Mouse (Mus musculus) v-Abl transformed pro-B cells (cell line): Measurements from ENCODE around the gene Gse1.

Experiments
- in situ Hi-C, 2 experiments: fragments of 400-800 bp; cut with MboI; formaldehyde crosslinking; loops; one replicate each; pipeline ENCODE4 v1.15.1; 2025; ENCODE audit not compliant: unreplicated experiment in 2 of 2

The Gse1 gene

DNA sequence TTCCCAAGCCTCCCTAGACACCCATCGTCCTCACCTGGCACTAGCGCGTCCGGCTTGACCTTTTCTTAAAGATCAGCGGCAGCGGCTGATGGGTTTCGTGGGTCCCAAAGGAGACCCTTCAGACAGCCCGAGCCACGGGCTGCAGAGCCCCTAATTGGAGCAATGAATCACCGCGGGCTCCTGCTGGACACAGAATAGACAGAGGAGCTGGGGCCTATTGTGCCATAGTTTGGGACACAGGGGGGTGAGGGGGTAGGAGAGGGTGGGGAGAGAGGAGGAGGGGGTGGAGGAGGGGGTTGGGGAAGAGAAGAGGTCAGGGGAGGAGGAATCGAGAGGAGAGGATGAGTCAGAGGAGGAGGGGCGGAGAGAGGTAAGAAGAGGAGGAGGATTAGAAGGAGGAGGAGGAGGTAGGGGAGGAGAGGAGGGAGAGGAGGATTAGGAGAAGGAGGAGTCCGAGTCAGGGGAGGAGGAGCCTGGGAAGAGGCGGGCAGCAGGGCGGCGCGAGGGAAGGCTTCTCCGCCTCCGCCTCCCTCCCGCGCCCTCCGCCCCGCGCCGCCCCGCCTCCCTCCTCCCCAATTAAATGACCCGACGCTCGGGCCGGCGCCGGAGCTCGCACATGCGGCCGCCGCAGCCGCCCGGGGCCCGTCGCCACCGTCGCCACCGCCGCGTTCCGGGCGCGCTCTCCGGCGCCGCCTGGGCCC is at the start of gene Gse1:
Gse1 (plus strand) TSS at position 566 of the 701 bp plus-strand sequence.
- in situ Hi-C loops: no loop called here

DNA sequence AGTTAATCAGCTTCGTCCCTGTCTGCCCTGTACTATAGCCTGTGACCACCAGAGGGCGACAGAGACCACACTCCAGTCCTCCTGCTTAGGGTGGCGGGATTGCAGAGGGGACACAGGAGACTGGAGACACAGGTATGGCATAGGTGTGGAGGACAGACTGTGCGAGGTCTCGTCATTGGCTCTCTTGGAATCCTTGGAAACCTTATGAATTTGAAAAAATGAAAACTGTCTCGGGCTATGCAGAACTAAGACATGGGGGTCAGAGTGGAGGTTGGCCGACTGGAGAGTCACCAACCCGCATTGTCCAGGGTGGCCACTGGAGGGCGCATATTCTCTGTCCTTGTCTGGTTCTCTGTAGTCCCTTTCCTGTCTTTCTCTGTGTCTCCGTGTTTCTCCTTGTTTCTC is 49.2 kb upstream of the Gse1 start:
- in situ Hi-C loops: loop anchor here in 1 of 2 experiments (10.0 kb wide), 1 partner anchor 234 kb away; no protein-coding TSS in a partner anchor

DNA sequence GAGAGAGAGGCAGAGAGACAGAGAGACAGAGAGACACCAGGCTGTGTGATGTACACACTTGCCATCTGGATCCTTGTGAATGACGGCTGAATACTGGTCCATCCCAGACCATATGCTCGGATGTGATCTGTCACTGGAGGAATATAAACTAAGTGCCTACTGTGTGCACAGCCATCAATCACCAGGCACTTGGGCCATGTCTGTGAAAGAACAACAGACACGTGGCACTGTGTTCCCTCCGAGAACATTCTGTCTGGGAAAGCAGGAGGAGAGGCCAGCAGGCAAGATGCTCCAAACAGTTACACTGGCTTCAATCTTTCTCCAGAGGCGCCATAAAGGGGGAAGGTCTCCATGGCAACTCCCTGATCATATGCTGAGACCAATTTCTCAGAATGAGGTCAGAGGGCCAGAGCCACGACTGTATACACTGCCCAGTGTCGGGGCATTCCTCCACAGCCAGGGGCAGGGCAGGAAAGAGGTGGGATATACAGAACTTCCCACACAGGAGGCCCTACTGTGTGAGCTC is 47.7 kb upstream of the Gse1 start:
- in situ Hi-C loops: loop anchor here (5.0 kb wide), 3 partner anchors 67 to 432 kb away; no protein-coding TSS in a partner anchor

DNA sequence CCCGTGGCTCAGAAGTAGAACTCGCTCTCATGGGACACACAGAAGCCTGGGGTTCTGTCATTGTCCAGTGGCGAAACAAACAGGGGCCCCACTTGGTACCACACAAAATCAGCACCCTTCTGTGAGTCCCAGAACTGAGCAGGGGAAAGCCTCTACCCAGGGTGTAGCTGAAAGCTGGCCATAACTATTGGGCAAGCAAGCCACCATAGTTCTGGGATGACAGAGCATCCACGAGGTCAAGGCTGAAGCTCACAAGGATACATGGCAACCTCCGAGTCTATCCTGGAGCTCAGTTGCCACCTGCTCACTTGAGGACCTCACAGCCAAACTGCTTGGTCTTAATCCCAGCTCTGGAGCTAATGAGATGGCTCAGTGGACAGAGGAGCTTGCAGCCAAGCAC is 47.0 kb upstream of the Gse1 start:
- in situ Hi-C loops: loop anchor here (5.0 kb wide), 3 partner anchors 66 to 431 kb away; no protein-coding TSS in a partner anchor

DNA sequence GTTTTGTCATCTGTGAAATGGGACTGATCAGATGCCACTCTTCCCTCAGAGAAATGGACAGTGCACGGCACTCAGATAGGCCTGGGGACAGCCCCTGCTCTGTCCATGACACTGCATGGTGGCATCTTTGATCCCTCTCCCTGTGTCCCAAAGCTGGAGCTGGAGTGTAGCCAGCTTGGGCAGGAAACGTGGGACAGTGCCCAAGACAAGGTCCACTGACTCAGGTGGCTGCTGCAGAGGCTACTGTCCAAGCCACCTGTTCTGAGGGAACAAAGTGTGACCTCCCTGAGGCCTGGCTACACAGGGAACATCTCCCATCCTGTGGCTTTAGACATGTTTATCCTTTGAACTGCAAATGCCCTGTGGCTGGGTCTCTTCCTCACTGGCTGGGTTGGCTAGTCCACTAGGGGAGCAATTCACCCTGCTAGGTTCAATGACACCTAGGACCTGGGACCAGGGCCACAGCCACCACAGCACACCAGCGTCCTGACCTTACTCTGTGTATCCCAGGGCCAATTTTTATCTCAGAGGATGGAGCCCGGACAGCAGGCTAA is 46.3 kb upstream of the Gse1 start:
- in situ Hi-C loops: loop anchor here (5.0 kb wide), 3 partner anchors 65 to 430 kb away; no protein-coding TSS in a partner anchor

GRCm38 (mm10) chr8:120184366-120184765 is 43.9 kb upstream of the Gse1 start:
- in situ Hi-C loops: loop anchor here (5.0 kb wide), 3 partner anchors 63 to 428 kb away; no protein-coding TSS in a partner anchor

DNA sequence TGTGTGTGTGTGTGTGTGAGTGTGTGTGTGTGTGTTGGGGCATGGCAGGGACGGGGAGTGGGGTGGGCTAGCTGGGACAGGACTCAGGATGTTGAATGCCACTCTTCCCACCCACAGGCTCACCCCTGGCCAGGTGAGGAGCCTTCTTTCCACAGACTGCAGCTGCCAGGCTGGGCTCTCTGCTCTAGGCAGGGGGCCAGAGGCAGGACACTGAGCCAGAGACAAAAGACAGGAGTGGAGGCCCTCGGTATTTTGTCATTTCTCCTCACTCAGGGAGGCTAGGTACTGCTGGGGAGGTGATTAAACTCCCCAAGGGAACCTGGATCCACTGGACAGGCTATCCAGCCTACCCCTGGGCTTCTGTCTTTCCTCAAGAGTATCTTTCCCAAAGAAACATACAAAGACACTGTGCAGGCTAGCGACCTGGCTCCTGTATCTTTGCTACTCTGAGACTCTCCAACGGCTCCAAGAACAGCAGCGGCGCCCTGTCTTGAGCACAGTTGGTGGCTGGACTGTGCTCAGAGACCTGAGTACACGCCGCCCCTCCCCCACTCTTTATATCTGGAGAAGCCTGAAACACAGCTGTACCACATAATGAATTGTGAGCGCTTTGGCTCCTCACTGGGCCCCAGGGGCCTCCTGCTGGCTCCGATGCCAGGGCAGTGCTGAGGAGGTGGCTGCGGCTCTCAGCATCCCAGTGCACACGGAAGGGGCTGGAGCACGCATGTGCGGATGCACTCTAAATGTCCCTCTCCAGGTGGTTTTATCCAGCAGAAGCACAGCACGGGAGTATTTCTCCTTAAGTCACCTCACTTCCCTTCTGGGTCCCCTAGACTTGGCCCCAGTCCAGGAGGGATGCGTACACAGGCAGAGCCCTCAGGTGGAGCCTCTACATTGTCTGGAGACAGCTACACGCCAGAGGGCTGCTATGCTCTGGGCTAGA is 43.1 kb upstream of the Gse1 start:
- in situ Hi-C loops: loop anchor here (5.0 kb wide), 3 partner anchors 62 to 427 kb away; no protein-coding TSS in a partner anchor

DNA sequence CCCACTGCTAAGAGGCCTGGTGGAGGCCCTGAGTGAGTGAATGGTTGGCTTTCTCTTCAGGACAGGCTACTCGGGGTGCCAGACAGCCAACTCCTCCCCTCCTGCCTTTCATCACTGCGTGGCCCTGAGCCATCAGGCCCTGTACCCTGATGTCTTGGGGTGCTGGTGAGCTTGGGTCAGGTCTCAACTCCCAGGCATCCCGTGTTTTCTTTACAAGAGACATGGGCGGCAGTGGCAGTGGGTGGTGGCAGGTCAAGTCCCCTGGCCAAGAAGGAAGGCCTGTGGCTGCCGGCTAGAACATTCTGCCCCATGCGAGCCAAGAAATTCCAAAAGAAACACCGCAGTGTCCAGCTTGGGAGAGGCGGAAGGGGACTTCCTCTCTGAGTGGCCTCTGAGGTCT is 41.8 kb upstream of the Gse1 start:
- in situ Hi-C loops: no loop called here

GRCm38 (mm10) chr8:120188510-120188909 is 39.7 kb upstream of the Gse1 start:
- in situ Hi-C loops: no loop called here

DNA sequence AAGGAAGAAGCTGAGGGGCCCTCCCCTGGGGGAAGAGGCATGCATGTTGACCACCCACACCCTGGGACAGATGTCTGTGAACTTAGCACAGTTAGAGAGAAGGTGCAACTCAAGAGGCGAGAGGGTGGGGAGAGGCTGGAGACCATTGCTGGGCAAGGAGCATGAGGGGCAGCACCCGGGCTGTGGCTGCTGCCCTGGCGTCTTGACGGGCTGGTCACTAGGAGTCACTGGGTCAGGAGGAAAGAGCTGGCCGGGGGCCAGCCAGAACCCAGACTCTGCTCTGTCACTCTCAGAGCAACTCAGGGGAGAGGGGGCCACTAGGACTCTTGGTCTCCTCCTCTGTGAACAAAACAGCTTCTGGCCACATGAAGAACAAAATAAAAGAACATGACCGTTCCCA is 38.8 kb upstream of the Gse1 start:
- in situ Hi-C loops: no loop called here

DNA sequence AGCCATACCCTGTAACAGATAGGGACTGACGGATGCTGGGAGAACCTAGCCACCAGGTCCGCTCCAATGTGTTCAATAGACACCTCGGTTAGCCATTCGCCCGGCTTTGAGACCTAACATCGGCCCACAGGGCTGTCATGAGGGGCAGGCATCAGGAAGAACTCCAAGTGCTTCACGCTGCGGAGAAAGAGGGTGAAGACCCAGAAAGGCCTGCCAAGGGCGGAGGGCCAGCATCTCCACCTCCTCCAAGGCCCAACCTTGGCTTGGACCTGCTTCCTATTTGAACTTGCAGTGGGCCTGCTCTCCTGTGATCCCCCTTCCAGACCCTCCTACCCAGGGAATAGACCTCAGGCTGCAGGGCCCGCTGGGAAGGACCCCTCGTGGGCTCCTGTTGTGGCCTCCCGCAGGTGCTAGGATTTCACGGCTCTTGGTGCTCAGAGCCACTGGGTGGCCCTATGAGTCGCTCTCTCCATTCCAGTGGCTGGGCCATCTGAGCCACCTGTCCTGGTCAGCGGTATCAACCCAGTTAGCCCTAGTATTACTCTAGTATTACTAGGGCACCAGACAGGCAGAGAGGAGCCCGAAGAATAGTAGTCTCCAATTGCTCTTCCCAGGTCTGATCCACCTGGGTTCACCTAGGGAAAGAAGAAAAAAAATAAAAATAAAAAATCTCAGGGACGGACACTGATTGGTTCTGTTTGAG is 38.0 kb upstream of the Gse1 start:
- in situ Hi-C loops: no loop called here

GRCm38 (mm10) chr8:120190810-120191413 is 37.3 kb upstream of the Gse1 start:
- in situ Hi-C loops: no loop called here

- in situ Hi-C loops: no loop called here
Measured at GRCm38 (mm10) chr8:120191633-120192032, 36.6 kb upstream of the Gse1 start.

DNA sequence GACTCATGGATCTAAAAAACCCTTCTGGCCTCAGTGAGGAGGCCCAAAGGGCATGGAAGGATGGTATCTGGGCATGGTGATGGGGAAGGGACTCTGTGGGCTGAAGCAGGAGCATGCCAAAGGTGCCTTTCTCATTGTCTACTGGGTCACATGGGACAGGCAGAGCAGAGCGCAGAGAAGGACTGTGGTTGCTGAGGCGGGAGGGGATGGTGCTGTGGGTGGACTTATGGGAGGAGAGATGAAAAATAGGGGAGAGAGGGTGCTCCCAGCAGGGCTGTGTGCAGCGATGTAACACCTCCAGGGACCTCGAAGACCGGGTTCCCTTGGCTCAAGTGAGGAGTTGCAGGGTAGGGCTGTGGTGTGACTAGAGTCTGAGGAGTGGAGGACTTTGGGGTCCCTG is 36.1 kb upstream of the Gse1 start:
- in situ Hi-C loops: no loop called here

DNA sequence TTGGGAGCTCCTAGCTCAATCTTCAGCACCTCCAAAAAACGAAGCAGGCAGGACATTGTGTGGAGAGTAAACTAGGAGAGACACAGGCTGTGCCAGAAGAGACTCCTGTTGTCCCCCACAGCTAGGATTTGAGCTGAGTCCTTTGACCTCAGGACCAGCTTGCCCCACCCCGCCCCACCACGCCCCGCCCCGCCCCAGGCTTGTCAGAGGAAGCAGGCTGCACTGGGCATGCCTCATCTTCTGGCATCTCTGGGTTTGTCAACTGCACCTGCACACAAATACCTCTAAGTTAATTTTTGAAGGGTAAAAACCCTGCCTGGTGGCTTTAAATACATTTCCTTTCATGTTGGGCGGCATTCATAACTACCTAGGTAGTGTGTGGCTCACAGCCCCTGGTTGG is 26.9 kb upstream of the Gse1 start:
- in situ Hi-C loops: no loop called here

DNA sequence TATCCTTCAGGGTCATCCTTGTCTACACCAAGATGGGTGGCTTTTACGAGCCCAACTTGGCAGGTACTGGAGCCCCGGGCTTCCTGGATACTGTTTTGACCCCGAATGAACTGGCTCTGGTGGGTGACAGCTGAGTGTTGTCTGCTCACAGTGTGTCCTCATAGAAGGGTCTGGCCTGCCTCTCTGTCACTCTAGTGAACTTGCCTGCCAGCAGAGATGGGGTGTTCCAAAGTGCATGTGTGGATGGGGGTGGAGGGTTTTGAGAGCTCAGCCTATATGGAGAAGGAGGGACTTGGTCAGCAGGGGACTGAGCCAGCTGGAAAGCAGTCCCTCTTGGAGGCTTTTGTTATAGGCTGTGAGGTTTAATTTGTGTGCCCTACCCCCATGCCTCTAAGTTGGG is 25.7 kb upstream of the Gse1 start:
- in situ Hi-C loops: no loop called here

DNA sequence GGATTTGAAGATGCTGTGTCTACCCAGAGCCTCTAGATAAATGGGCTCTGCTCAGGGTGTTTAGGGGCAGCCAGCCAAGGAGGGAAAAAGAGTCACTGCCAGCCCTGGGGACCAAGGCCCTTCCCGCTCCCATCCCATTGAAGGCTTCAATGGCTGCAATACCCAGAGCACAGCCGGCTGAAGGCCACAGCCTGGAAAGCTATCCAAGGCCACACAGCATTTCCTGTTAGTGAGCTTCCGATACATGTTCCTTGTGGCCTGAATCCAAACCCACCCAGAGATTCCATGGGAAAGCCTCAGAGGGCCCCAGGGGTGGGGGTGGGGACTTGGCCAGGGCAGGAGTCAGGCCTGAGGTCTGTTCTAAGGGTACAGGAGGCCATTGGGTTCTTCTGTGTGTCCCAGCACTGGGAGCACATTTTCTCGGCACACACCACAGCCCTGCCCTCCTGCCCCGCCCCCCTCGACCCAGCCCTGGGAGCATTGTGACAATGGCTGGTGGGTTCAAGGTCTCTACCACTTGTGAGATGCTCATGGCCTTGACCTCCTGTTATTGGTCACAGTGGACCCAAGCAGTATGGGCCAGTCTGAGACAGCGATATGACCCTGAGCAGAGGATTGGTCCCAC is 23.4 kb upstream of the Gse1 start:
- in situ Hi-C loops: no loop called here

DNA sequence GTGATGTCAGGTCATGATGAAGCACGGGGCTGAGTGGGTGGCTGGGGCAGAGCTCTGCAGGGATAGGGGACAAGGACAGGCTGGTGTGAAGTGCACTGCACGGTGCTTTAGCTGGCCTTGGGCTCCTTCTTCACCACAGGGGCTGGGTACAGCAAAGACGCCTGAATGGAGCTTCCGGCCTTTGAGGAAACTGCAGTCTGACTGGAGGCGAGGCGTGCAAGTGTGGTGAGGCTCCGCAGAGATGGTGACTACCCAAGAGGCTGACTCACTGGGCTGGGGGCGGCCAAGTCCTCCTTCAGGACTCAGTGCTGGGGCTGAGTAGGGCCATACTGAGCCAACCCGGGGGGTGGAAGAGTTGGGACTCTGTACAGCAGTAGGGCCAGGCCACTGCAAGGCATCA is 22.3 kb upstream of the Gse1 start:
- in situ Hi-C loops: no loop called here

- in situ Hi-C loops: no loop called here
Measured at GRCm38 (mm10) chr8:120207364-120207763, 20.9 kb upstream of the Gse1 start.
